In the genomic region with DNA sequence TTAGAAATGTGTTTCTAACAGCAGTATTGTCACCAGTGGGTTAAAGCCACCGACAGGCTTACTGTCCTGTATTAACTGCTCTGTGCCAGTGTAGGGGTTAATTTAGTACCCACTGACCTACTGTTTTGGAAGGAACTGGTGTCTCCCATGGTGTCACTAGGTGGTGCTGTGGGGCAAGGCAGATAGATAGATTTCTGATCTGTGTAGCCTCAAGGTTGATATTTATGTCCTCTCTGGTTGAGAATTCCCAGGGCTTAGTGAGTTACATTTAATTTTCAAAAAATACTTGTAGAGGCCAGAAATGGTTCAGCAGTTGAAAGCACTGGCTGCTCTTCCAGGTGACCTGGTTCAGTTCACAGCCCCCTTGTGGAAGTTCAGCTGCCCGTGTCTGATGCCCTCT, we compare ENCODE assay signal across 9 mouse cellular contexts. TPM values are rescaled to one million over a fixed set of nuclear protein-coding genes. Genes with fewer than 3 reads are reported as not detected.
DNase-seq lines count a peak whose midpoint lies in the region; ATAC-seq and TF ChIP-seq lines count a peak whose summit lies in the region.
"Had no signal": no experiment of that assay in that cellular context is flagged by ENCODE, and none has a peak within 500 bp of the region (broad histone marks: within the 10 kb centered on the region; RNA-seq: fewer than 3 reads in every experiment).

No protein-coding gene starts in this region.

- WGBS in kidney, adult 2 months, result 23% methylated on average over 2 of the region's 2 CpGs
- WGBS in kidney, embryonic 15.5 days, result 66% methylated on average over 2 of the region's 2 CpGs
- 51% methylated on average over 2 of the region's 2 CpGs for WGBS in liver, adult 2 months

- no peak overlapping the region for H3K27ac ChIP-seq in kidney, adult 2 months (ENCODE audit: insufficient read depth, low read depth, low read length)
- no peak overlapping the region for H3K27ac ChIP-seq in kidney, embryonic 15.5 days
- no peak overlapping the region for H3K27ac ChIP-seq in liver, adult 2 months (replicated peaks; ENCODE audit: insufficient read depth, low read depth, low read length)
- H3K27ac ChIP-seq: embryonic facial prominence, embryonic 15.5 days had no signal

- no peak overlapping the region for H3K9ac ChIP-seq in kidney, embryonic 15.5 days
- no peak overlapping the region for H3K9ac ChIP-seq in liver, adult 2 months (ENCODE audit: low read depth, low read length)
- H3K9ac ChIP-seq: embryonic facial prominence, embryonic 15.5 days had no signal

- DNase-seq in kidney, adult 2 months, result peak; percentile 54
- DNase-seq in ES-CJ7 (ENCODE audit: low read depth, low spot score), result peak; percentile 77
- DNase-seq in adrenal gland, postnatal 36 days, result peak; percentile 55 to 73
- peak; percentile 31 for DNase-seq in forelimb bud, embryonic 11.5 days (ENCODE audit: low read depth, low spot score)
- peak; percentile 41 for DNase-seq in liver, adult 2 months (ENCODE audit: extremely low read depth, low read depth, low spot score)
- peak; percentile 45 for DNase-seq in right cerebral cortex, postnatal 4 days
- DNase-seq in urinary bladder, postnatal 4 days (ENCODE audit: low spot score in 2 of 2), result no peak

- H3K4me3 ChIP-seq in kidney, adult 2 months (ENCODE audit: insufficient read depth, low read depth, low read length), result no peak overlapping the region
- no peak overlapping the region for H3K4me3 ChIP-seq in kidney, embryonic 15.5 days (replicated peaks)
- H3K4me3 ChIP-seq in liver, adult 2 months (ENCODE audit: insufficient read depth, low read depth, low read length), result no peak overlapping the region
- H3K4me3 ChIP-seq: embryonic facial prominence, embryonic 15.5 days had no signal

- 0 out of 2 replicates have a peak, but pooled peaks cover 4% of the 10 kb centered on the region for H3K4me1 ChIP-seq in kidney, adult 2 months (ENCODE audit: control insufficient read depth, insufficient read depth, low read length)
- peaks cover 20% of the 10 kb centered on the region for H3K4me1 ChIP-seq in kidney, embryonic 15.5 days
- peaks cover 3% of the 10 kb centered on the region for H3K4me1 ChIP-seq in liver, adult 2 months (ENCODE audit: control insufficient read depth, insufficient read depth, low read length)

- no peak for ATAC-seq in kidney, embryonic 15.5 days (replicated peaks; ENCODE audit: low FRiP score)

- H3K36me3 ChIP-seq in kidney, adult 2 months (ENCODE audit: control insufficient read depth, insufficient read depth, low read length), result no peaks in the 10 kb centered on the region; the same call in 1 of the 2 replicates
- peaks cover 77% of the 10 kb centered on the region for H3K36me3 ChIP-seq in kidney, embryonic 15.5 days
- H3K36me3 ChIP-seq in liver, adult 2 months (ENCODE audit: control insufficient read depth, insufficient read depth, low read length), result peaks cover 5% of the 10 kb centered on the region

- TF ChIP-seq POLR2A in kidney, adult 2 months (IDR thresholded peaks at IDR 0.05; ENCODE audit: low read depth, low read length), result no peak
- TF ChIP-seq POLR2A in liver, adult 2 months (IDR thresholded peaks at IDR 0.05; ENCODE audit: extremely low read depth, insufficient read depth, low read length), result no peak

- peak; percentile 61 for TF ChIP-seq CTCF in kidney, adult 2 months (conservative IDR thresholded peaks at IDR 0.05; ENCODE audit: insufficient read depth, insufficient read length, low read depth, low read length)
- TF ChIP-seq CTCF in liver, adult 2 months (IDR thresholded peaks at IDR 0.05; ENCODE audit: low read depth, low read length), result peak; percentile 48; the same call in 1 of the 2 replicates

- no peak overlapping the region for H3K4me2 ChIP-seq in kidney, embryonic 15.5 days
- H3K4me2 ChIP-seq: embryonic facial prominence, embryonic 15.5 days had no signal

- H3K79me2 ChIP-seq in liver, adult 2 months (ENCODE audit: control insufficient read depth, insufficient read depth, low read length), result no peaks in the 10 kb centered on the region

- no peaks in the 10 kb centered on the region for H3K9me3 ChIP-seq in kidney, embryonic 15.5 days (replicated peaks)
- H3K9me3 ChIP-seq: embryonic facial prominence, embryonic 15.5 days had no signal

- no peaks in the 10 kb centered on the region for H3K27me3 ChIP-seq in kidney, adult 2 months (replicated peaks; ENCODE audit: control insufficient read depth, insufficient read depth, low read length)
- no peaks in the 10 kb centered on the region for H3K27me3 ChIP-seq in kidney, embryonic 15.5 days
- no peaks in the 10 kb centered on the region for H3K27me3 ChIP-seq in liver, adult 2 months (ENCODE audit: control insufficient read depth, insufficient read depth, low read length)
- H3K27me3 ChIP-seq: embryonic facial prominence, embryonic 15.5 days had no signal

RNA-seq across cellular contexts. Expression of gene Dut, which starts 5.3 kb away (rescaled TPM):
- 15.8 and 21.4 TPM in 2 replicates for polyA plus RNA-seq in kidney, adult 2 months (2012; rRNA removed)
- polyA plus RNA-seq in kidney, embryonic 15.5 days (2015; fragmentation: Nextera tagmentation; extraction: Ambion mirVana), result 176 and 183 TPM in 2 replicates
- total RNA-seq in adrenal gland, postnatal 36 days (2021), result 10 to 100 TPM; 18.8 to 31.6 TPM
- 13.4 and 16.8 TPM in 2 replicates for total RNA-seq in liver, adult 2 months (2014; rRNA removed)
- polyA plus RNA-seq in liver, adult 2 months (2012; rRNA removed), result 8.6 and 10.9 TPM in 2 replicates

Comparison
In these comparisons a context has a peak if more than half of its experiments do, and no peak if none do; other contexts are left out.
1. DNase-seq: peak in kidney, adult 2 months (single experiment), ES-CJ7 (single experiment), adrenal gland, postnatal 36 days (2 of 2), forelimb bud, embryonic 11.5 days (single experiment), liver, adult 2 months (single experiment) and right cerebral cortex, postnatal 4 days (single experiment); none in urinary bladder, postnatal 4 days (0 of 2).